Mouse (Mus musculus) yolk sac, embryonic 10.5 days (tissue): ENCODE measurements around the gene Sgpp1.
A peak's percentile ranks its signal among the peaks of the same experiment; 100 is the strongest.

Source experiments
- DNase-seq: peaks from one replicate; pipeline ENCODE4 v3.0.0-alpha.2; 2017; ENCODE audit warnings: low spot score

Sgpp1 gene

DNA sequence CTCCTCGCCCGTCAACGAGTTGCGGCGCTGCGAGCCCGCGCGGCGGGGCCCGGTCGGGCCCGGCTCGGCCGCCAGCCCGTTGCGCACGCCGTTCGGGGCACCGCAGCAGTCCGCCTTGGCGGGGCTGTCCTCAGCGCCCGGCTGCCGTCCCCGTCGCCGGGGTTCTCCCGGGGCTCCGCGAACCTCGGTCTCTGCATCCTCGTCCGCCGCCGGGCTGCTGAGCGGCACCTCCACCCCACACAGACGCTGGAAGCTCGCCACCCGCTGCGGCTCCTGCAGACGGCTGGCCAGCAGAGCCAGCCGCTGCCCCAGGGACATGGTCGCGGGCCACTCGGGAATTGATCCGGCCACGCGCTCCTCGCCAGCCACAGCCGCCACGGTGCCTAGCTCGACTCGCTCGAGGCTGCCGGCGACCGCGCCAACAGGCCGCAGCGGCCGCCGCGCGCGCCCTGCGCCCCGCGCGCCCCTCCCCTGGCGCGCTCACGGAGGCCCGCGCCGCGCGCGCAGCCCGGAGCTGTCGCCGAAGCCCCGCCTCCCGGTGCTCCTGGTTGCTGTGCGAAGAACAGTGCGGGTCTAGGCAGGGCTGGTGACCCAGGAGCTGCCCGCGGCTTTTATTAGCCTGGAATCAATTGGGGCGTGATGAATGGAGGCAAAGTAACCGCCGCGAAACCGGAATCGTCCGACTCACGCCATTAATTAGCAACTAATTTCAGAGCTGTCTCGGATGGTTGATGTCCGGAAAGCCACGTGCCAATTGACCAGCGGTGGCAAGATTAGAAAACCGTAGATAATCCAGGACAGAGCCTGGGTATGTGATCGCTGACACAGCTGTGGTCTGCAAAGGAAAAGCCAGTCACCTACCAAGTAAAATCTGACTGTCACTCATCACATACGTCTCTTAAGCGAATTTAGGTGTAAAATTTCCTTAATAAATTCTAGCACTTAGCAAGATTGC, at the start of gene Sgpp1:
Gene Sgpp1 (minus strand): TSS at position 484 of the 955 bp plus-strand sequence.
- peak; percentile 72 for DNase-seq

DNA sequence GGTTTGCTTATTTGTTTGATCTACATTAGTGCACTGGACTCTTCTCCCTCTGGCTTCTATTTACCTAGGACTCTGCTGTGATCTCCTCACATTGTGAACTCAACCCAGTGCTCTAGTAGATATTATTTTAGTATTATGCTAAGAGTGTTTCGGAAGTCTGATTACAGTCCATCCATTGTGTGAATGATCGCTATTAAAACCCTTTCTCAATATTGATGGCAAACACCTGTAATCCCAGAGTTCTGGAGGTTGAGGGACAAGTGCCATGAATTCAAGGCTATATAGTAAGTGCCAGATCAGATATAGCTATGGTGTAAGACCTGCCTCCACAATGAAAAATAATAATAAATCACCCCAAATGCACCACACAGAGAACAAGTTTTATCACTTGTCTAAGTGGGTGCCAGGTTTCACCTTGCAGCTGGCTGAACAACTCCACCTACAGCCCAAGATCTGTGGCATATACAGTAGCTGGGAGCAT, 48.8 kb upstream of the Sgpp1 start:
- no peak for DNase-seq

DNA sequence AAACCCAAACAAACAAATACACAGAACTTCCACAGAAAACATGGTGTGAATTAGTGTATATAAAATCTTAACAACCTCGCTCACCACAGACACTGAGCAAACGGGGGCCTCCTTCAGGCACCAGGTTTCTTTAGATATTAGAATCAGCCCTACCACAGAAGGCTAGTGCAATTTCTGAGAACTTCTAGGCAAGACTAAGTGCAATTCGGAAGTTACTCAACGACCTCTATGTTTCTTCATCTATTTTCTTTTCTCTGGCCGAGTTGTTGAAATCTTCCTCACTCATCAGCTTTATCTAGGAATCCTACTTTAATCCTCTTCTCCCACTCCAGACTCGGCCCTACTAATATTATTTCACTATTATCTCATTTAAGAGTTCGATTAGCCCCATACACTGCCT, 46.5 kb upstream of the Sgpp1 start:
- DNase-seq, result no peak

- DNase-seq, result no peak
Measured at GRCm38 (mm10) chr12:75781445-75781844, 45.9 kb upstream of the Sgpp1 start.

DNA sequence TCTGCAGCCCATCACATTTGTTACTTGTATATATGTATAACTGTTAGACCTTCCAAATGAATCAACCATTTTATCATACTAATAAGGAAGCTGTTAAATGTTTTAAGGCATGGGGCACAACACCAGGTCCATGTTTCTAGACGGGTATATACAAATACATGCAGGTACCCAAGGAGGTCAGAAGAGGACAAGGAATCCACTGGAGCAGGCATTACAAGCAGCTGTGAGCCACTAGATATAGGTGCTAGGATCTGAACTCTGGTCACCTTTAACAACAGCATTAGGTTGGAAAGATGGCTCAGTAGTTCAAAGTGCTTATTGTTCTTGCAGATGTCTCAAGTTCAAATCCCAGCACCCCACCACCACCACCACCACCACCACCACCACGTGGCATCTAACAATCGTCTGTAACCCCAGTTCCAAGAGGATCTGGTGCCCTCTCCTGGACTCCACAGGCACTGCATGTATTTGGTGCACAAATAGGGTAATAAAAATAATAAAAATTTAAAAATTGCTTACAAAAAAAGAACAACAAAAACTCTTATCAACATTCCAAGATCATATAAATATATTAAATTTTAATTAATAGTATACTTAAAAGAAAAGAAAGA, 37.0 kb upstream of the Sgpp1 start:
- peak; percentile 26 for DNase-seq

GRCm38 (mm10) chr12:75771410-75771809, 35.9 kb upstream of the Sgpp1 start:
- DNase-seq, result no peak

GRCm38 (mm10) chr12:75766885-75767317, 31.4 kb upstream of the Sgpp1 start:
- DNase-seq, result no peak

DNA sequence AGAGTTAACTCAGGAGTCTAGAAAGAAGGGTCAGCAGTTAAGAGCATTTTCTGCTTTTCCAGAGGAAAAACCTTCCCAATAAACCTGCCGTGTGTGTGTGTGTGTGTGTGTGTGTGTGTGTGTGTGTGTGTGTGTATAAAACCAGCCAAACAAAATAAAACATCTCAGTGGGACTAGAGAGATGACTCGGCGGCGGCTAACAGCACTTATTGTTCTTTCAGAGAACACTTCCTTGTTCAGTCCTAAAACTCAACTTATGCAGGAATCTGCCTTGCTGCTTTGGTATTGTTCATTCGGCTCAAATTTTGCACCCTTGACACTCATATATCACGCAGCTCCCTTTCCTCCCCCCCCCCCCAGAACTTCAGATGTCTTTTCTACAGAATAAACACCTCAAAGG, 30.9 kb upstream of the Sgpp1 start:
- no peak for DNase-seq

DNA sequence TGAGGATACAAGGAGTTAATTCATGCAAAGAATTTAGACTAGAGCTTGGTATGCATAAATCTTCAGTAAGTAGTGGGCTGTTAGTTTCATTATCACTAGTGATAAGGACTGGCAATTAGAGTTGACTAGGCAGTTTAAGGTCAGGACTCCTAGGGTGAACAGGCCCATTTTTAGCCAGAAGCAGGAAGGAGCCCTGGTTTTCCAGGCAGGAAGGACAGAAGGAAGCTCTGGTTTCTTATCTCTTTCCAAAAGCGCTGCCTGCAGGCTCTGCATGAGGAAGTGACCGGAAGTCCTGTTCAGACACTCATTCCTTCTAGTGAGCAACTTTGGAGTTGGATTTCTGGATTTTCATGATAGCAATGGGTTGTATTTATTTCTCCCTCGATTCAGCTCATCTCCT, 30.2 kb upstream of the Sgpp1 start:
- peak; percentile 23 for DNase-seq

- no peak for DNase-seq
Measured at GRCm38 (mm10) chr12:75756387-75756786, 20.9 kb upstream of the Sgpp1 start.

DNA sequence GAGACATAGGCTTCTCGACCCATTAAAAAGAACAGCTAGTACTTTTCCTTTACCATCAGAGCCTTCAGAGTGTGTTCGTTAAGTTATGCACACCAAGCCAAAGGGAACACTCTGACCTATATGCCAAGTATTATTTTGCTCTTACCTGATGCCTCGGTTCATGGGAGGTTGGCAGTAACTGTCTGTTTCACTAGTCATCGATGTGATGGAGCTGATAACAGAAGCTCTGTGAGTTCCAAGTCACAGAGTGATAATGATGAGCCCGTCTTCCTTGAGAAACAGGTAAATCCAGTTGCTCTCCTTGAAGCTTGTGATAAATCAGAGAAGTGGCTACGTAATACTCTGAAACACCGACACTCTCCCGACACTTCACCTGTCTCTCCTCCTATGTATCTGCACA, 18.2 kb upstream of the Sgpp1 start:
- DNase-seq, result no peak

DNA sequence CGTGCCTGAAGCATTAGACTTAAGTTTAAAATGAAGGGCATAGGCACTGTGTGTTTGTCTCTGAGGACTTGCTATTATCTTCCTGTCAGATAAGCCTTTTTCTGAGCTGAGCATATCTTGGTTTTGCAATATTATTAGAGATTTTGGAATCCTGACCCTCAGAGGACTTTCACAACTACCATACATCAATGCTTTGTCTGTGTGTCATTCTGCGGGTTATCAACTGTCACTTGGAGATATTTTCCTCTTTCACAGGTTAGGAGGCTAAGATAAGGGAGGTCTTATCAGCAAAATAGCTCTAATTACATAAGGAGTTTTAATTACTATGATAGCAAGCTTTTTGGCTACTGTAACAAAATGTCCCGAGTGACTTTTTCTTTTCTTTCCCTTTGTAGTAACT, 16.5 kb upstream of the Sgpp1 start:
- DNase-seq, result no peak

DNA sequence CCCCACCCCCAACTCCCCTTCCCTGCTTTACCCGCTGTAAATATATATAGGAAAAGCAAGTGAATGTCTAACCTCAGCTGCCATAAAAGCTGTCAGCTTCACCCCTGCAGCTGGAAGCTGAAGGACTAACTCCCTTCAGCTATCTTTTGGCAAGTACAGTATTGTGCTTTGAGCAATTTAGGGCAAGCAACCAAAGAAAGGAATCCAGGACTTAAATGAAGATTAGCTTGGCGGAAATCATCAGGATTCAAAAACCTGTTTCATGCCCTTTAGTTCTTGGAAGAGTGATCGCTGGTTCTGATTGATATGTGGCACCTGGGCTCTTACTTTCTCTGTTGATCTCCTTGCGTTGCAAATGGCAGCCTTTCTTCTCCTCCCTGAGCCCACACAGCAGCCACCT, 13.0 kb upstream of the Sgpp1 start:
- DNase-seq, result no peak

- no peak for DNase-seq
Measured at GRCm38 (mm10) chr12:75745697-75746290, 10.3 kb upstream of the Sgpp1 start.

DNA sequence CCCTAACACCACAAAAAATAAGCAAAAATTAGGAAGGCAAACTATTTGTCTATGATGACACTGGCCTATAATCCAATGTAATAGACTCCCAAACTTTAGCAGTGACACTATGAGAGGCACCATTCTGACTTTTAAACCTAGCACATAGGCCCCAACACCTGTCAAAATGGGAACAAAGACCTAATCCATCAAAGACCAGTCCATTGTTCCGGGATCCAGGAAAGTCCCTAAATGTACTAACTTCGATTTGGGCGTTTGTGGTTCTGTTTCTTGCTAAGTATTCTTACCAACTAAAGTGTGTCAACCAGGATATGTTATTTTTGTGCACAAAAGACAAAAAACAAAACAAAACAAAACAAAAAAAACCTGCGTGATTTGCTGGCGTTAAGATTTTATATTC, 6.6 kb upstream of the Sgpp1 start:
- DNase-seq, result no peak

- DNase-seq, result no peak
Measured at GRCm38 (mm10) chr12:75741273-75741672, 5.7 kb upstream of the Sgpp1 start.

DNA sequence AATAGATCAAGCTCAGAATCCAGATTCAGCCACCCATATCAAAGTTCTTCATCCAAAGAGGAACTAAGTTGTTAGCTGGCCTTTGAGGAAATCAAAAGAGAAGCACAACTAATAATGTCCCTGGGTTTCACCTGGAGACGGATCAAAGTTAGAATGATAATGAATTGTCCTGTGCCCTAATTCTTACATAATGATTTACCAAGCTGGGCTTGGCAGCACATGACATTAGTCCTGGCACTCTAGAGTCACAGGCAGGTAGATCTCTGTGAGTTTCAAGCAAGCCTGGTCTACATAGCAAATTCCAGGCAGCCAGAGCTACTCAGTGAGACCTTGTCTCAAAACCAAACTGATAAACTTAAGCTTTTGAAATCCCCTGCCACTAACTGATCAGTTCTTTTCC, 4.9 kb upstream of the Sgpp1 start:
- DNase-seq, result no peak

GRCm38 (mm10) chr12:75739611-75740010, 4.1 kb upstream of the Sgpp1 start:
- no peak for DNase-seq

DNA sequence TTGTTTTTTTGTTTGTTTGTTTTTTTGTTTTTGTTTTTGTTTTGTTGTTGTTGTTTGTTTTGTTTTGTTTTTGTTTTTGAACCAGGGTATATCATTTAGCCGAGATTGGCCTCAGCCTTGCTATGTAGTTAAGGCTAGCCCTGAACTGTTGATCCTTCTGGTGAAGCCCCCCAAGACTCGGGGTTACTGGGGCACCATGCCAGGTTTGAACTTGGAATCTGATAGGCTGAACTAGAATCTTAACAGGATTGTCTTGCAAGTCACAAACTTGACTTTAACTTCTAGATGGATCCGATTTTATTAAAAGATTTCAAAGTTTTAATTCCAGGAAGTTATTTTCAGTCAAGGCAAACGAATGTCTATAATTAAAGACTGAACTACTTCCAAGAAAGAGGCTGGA, 767 bp upstream of the Sgpp1 start:
- no peak for DNase-seq

DNA sequence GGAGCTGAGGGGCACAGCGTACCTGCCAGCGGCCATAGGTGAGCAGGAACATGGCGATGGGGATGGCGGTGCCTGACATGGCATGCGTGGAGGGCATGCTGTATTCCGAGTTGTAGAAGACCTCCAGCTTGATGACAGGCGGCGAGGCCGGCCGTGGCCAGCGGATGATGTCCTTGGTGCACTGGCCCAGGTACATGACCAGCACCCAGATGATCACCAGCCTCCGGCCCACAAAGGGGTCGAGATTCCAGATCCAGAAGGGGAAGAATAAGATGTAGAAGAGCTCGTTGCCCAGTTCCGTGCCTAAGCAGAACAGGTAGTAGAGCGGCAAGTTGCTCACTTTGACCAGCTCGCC, 661 bp downstream of the Sgpp1 start:
- no peak for DNase-seq

DNA sequence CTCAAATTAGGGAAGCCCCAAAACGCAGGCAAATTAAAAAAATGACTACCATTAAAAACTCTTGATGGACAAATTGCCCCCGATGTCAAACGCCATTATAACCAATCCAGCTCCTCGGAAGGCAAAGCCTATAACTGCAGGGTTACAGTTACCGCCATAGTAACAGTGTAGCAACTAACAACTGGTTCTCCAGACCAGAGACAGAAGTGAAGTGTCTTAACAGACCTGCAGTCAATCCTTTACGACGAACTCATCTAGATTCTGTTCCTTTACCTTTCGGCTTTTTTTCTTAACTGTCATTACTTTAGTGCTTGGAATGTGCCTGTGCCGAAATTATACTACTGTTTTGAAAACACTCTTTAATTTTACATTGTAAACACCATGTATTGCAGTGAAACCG, 1.4 kb downstream of the Sgpp1 start:
- no peak for DNase-seq

GRCm38 (mm10) chr12:75733331-75734070, 2.0 kb downstream of the Sgpp1 start:
- DNase-seq, result no peak
